In genomic region chr3:85592067-85592466, GRCm38 (mm10) we compare ENCODE assay signal across 22 mouse cellular contexts. TPM values are rescaled to one million over a fixed set of nuclear protein-coding genes. Genes with fewer than 3 reads are reported as not detected.
A peak's percentile ranks its signal among the peaks of the same experiment; 100 is the strongest.
DNase-seq lines count a peak whose midpoint lies in the region; ATAC-seq and TF ChIP-seq lines count a peak whose summit lies in the region.
"Had no signal": no experiment of that assay in that cellular context is flagged by ENCODE, and none has a peak within 500 bp of the region (broad histone marks: within the 10 kb centered on the region; RNA-seq: fewer than 3 reads in every experiment).

No protein-coding gene starts in this region.

- WGBS in heart, embryonic 12.5 days = 20% methylated on average over 4 of the region's 4 CpGs
- WGBS in liver, embryonic 11.5 days = 31% methylated on average over 4 of the region's 4 CpGs

- peak overlapping the region; percentile 33; the same call in 1 of the 2 replicates for H3K27ac ChIP-seq in heart, embryonic 12.5 days (ENCODE audit: poor library complexity, severe bottlenecking)
- H3K27ac ChIP-seq in liver, embryonic 11.5 days (ENCODE audit: low read depth, low read length) = no peak overlapping the region
- no peak overlapping the region for H3K27ac ChIP-seq in gastrocnemius, adult 2 months
- H3K27ac ChIP-seq: embryonic facial prominence, embryonic 10.5 days; macrophage had no signal

- DNase-seq in heart, adult 8-10 months (ENCODE audit: low spot score) = no peak
- DNase-seq in right cerebral cortex, adult 18-20 months = peak; percentile 21
- no peak for DNase-seq in right cerebral cortex, postnatal 10 days (ENCODE audit: low spot score in 2 of 2)
- no peak for DNase-seq in liver, embryonic 11.5 days (ENCODE audit: low spot score)
- DNase-seq in urinary bladder, postnatal 14 days (ENCODE audit: low spot score) = no peak
- DNase-seq in gastrocnemius, adult 2 months = no peak
- DNase-seq: adrenal gland, postnatal 14 days; B cell, adult 2 months; cerebellum, postnatal 36 days; gastrocnemius, postnatal 10 days; kidney, postnatal 25 days; left cerebral cortex, postnatal 4 days; lung, adult 2 months; midbrain, embryonic 14.5 days; right cerebral cortex, postnatal 14 days had no signal

- no peak overlapping the region for H3K4me2 ChIP-seq in heart, embryonic 12.5 days
- peak overlapping the region; percentile 34; the same call in 1 of the 2 replicates for H3K4me2 ChIP-seq in liver, embryonic 11.5 days

- H3K36me3 ChIP-seq in heart, embryonic 12.5 days = no peaks in the 10 kb centered on the region
- H3K36me3 ChIP-seq in liver, embryonic 11.5 days (ENCODE audit: control insufficient read depth, insufficient read depth, low read length) = no peaks in the 10 kb centered on the region
- H3K36me3 ChIP-seq: embryonic facial prominence, embryonic 10.5 days had no signal

- H3K9ac ChIP-seq in heart, embryonic 12.5 days = no peak overlapping the region
- no peak overlapping the region for H3K9ac ChIP-seq in liver, embryonic 11.5 days (ENCODE audit: low read depth, low read length)

- ATAC-seq in heart, embryonic 12.5 days (ENCODE audit: insufficient number of reproducible peaks, low FRiP score) = peak; percentile 44; the same call in 1 of the 2 replicates
- ATAC-seq in liver, embryonic 11.5 days (replicated peaks; ENCODE audit: low FRiP score) = peak; percentile 83
- ATAC-seq in activated CD4-positive, CD25-positive, alpha-beta regulatory T cell, adult 4 months = no peak
- ATAC-seq: forebrain, embryonic 16.5 days; intestine, embryonic 16.5 days had no signal

- H3K4me3 ChIP-seq in heart, embryonic 12.5 days = no peak overlapping the region
- H3K4me3 ChIP-seq in liver, embryonic 11.5 days (ENCODE audit: low read depth, low read length) = no peak overlapping the region
- H3K4me3 ChIP-seq in gastrocnemius, adult 2 months = no peak overlapping the region
- H3K4me3 ChIP-seq: embryonic facial prominence, embryonic 10.5 days; erythroblast, embryonic 14.5 days had no signal

- TF ChIP-seq CTCF in gastrocnemius, adult 2 months (IDR thresholded peaks at IDR 0.05) = no peak

- no peaks in the 10 kb centered on the region for H3K27me3 ChIP-seq in heart, embryonic 12.5 days (replicated peaks)
- no peaks in the 10 kb centered on the region for H3K27me3 ChIP-seq in liver, embryonic 11.5 days (replicated peaks; ENCODE audit: control insufficient read depth, insufficient read depth, low read length)

- peaks cover 37% of the 10 kb centered on the region for H3K4me1 ChIP-seq in heart, embryonic 12.5 days (replicated peaks)
- peaks cover 20% of the 10 kb centered on the region for H3K4me1 ChIP-seq in liver, embryonic 11.5 days (replicated peaks; ENCODE audit: control insufficient read depth, insufficient read depth, low read length)
- H3K4me1 ChIP-seq: embryonic facial prominence, embryonic 10.5 days had no signal

- no peaks in the 10 kb centered on the region for H3K9me3 ChIP-seq in heart, embryonic 12.5 days (replicated peaks)
- H3K9me3 ChIP-seq in liver, embryonic 11.5 days (ENCODE audit: control insufficient read depth, low read length) = no peaks in the 10 kb centered on the region
- H3K9me3 ChIP-seq: embryonic facial prominence, embryonic 10.5 days had no signal

- intact Hi-C loops in gastrocnemius, adult 2 months (cut with DNase I) = no loop called here

RNA-seq across cellular contexts. Expression of gene Gatb, which starts 18.1 kb away (rescaled TPM):
- 37.4 and 41.4 TPM in 2 replicates for polyA plus RNA-seq in heart, embryonic 12.5 days (2016; fragmentation: Nextera tagmentation; extraction: Ambion mirVana)
- total RNA-seq in heart, adult 8-10 months (2022) = 10 to 100 TPM; 50.0 to 58.3 (median 53.4) TPM
- polyA plus RNA-seq in liver, embryonic 11.5 days (2014; fragmentation: Nextera tagmentation; extraction: Ambion mirVana) = 32.9 and 39.9 TPM in 2 replicates
- polyA plus RNA-seq in activated CD4-positive, CD25-positive, alpha-beta regulatory T cell, adult 4 months (2017; shearing (Covaris generic)) = 10 to 100 TPM; 13.4 to 14.6 TPM
- 10 to 100 TPM; 17.4 to 19.6 TPM for total RNA-seq in gastrocnemius, adult 2 months (2021)
